Mouse (Mus musculus) heart, embryonic 14.5 days (tissue): ENCODE data around the gene Gm8693. TPM values are rescaled to one million over a fixed set of nuclear protein-coding genes. Genes with fewer than 3 reads are reported as not detected.
"Not testable (repeated sequence)": the region's sequence is repeated elsewhere in the genome, so short reads cannot be mapped to it uniquely, and the experiment has no call there.

Experiments
- ATAC-seq: fragments of 200-750 bp; cut with Nextera tagmentation; 2 replicates; pipeline ENCODE4 v1.8.0; 2017; ENCODE audit warnings: low read depth, moderate TSS enrichment; ENCODE audit not compliant: insufficient number of reproducible peaks, insufficient read depth, low FRiP score
- H3K27ac ChIP-seq, 2 experiments: fragments of 200-500 bp in 1 of 2; fragments of 300-500 bp in 1 of 2; sonication (generic) in 1 of 2; replicated peaks in 1 of 2; 2 replicates each; pipeline ENCODE4 v1.5.1; 2012 to 2014; ENCODE audit warnings: low read depth in 2 of 2, low read length in 2 of 2, control low read depth in 1 of 2, mild to moderate bottlenecking in 1 of 2, mixed read lengths in 1 of 2; ENCODE audit not compliant: control insufficient read depth in 1 of 2, insufficient read depth in 1 of 2
- H3K27me3 ChIP-seq: fragments of 300-500 bp; sonication (generic); 2 replicates; pipeline ENCODE4 v1.6.1; 2014; ENCODE audit warnings: mild to moderate bottlenecking, low read length, control low read depth; ENCODE audit not compliant: control insufficient read depth, insufficient read depth
- H3K36me3 ChIP-seq: fragments of 300-500 bp; sonication (generic); 2 replicates; pipeline ENCODE4 v1.6.1; 2014; ENCODE audit warnings: mild to moderate bottlenecking, control low read depth, low read length, mixed read lengths; ENCODE audit not compliant: control insufficient read depth, insufficient read depth
- H3K4me1 ChIP-seq, 2 experiments: fragments of 200-500 bp in 1 of 2; fragments of 300-500 bp in 1 of 2; sonication (generic) in 1 of 2; 2 replicates each; pipeline ENCODE4 v1.6.1; 2012 to 2014; ENCODE audit warnings: low read length in 2 of 2, control low read depth in 1 of 2, mixed read lengths in 1 of 2; ENCODE audit not compliant: control insufficient read depth in 2 of 2, insufficient read depth in 2 of 2
- H3K4me2 ChIP-seq: fragments of 300-500 bp; sonication (generic); 2 replicates; pipeline ENCODE4 v1.6.1; 2014; ENCODE audit warnings: mild to moderate bottlenecking, low read length
- H3K4me3 ChIP-seq, 2 experiments: fragments of 200-500 bp in 1 of 2; fragments of 300-500 bp in 1 of 2; sonication (generic) in 1 of 2; 2 replicates each; pipeline ENCODE4 v1.5.1; 2012 to 2014; ENCODE audit warnings: low read length in 2 of 2, mild to moderate bottlenecking in 2 of 2, control low read depth in 1 of 2, low read depth in 1 of 2, moderate library complexity in 1 of 2; ENCODE audit not compliant: control insufficient read depth in 1 of 2, insufficient read depth in 1 of 2
- H3K9ac ChIP-seq: fragments of 300-500 bp; sonication (generic); 2 replicates; pipeline ENCODE4 v1.6.1; 2014; ENCODE audit warnings: mild to moderate bottlenecking, low read length
- H3K9me3 ChIP-seq: fragments of 300-500 bp; sonication (generic); 2 replicates; pipeline ENCODE4 v1.6.1; 2016; ENCODE audit warnings: low read length, control low read depth; ENCODE audit not compliant: control insufficient read depth
- WGBS: fragments of 180-500 bp; shearing (Covaris S2); extraction: QIAGEN DNeasy Blood & Tissue Kit; methylation state at CpG from one replicate; pipeline ENCODE4 v1.1.7; 2014; 5-methylcytosine and 5-hydroxymethylcytosine counted together
- polyA plus RNA-seq: library from polyadenylated mRNA; unstranded; fragments of >200 nt; fragmentation: Nextera tagmentation; extraction: Ambion mirVana; gene quantifications from 2 replicates; pipeline ENCODE4 v1.2.1, GENCODE M21; 2014

The Gm8693 gene
- not detected in 2 replicates for polyA plus RNA-seq

DNA sequence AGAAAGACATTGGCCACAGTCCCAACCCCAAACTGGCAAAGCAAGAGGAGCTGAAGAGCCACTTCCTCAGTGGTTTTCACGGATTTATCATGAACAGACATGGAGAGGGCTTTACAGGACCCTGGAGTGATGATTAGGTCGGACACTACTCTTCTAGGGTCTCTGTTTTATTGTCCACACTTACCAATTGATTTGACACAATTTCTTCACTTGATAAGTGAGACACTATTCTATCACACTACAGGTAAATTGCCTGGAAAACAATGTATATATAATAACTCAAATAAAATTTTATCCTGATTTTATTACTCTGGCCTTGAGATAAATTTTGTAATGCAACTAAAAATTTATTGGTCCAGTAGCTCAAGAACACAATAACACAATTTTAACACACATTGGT is at the start of gene Gm8693:
Gene Gm8693, minus strand, starts transcription at position 101 of the 400 bp plus-strand sequence.
- not testable (repeated sequence) for H3K27ac ChIP-seq, H3K9ac ChIP-seq, ATAC-seq, H3K4me1 ChIP-seq, H3K4me3 ChIP-seq, H3K36me3 ChIP-seq, H3K9me3 ChIP-seq, H3K27me3 ChIP-seq, H3K4me2 ChIP-seq
- no CpG with 5 or more reads among the region's 2 CpGs for WGBS

DNA sequence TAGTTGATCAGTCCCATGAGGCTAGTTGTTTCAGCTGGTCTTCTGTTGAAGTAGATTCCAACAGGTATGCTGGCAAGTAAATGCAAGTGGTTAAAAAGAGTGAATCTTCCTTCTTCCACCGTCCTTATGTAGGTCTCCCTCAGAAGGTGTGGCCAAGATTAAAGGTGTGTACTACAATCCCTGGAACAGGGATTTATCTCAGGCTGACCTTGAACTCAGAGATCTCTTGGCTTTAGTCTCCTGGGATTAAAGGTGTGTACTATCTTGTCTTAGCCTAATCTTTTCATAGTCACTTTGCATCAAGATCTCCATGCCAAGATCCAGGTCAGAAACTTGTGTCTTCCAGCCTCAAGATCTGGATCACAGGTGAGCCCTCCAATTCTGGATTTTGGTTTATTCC is 27.5 kb upstream of the Gm8693 start, which contains the start of gene Gm4567:
Gene Gm4567, minus strand, starts transcription at position 101 of the 400 bp plus-strand sequence.
- not testable (repeated sequence) for H3K27me3 ChIP-seq, H3K4me3 ChIP-seq, H3K36me3 ChIP-seq, ATAC-seq, H3K27ac ChIP-seq, H3K4me2 ChIP-seq, H3K9me3 ChIP-seq, H3K9ac ChIP-seq, H3K4me1 ChIP-seq
- WGBS, result no CpG with 5 or more reads among the region's 1 CpGs

DNA sequence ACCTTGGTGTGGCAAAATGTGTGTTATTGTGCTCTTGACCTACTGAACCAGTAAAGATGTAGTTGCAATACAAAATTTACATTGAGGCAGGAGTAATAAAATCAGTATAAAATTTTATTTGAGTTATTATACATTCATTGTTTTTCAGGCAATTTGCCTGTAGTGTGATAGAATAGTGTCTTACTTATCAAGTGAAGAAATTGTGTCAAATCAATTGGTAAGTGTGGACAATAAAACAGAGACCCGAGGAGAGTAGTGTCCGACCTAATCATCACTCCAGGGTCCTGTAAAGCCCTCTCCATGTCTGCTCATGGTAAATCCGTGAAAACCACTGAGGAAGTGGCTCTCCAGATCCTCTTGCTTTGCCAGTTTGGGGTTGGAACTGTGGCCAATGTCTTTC is 34.4 kb downstream of the Gm8693 start, which contains the start of gene Vmn1r155:
Gene Vmn1r155, plus strand, starts transcription at position 301 of the 400 bp plus-strand sequence.
- not testable (repeated sequence) for H3K4me2 ChIP-seq, H3K4me1 ChIP-seq, H3K9me3 ChIP-seq, H3K9ac ChIP-seq, H3K27ac ChIP-seq, ATAC-seq, H3K4me3 ChIP-seq, H3K27me3 ChIP-seq, H3K36me3 ChIP-seq
- no CpG with 5 or more reads among the region's 3 CpGs for WGBS

Other genes with a start within 250 kb of the Gm8693 start
- gene Gm10665, start 228.2 kb downstream of the Gm8693 start, polyA plus RNA-seq, result not detected in 2 replicates
- not detected in 2 replicates for gene Vmn1r151, start 192.6 kb downstream of the Gm8693 start, polyA plus RNA-seq
- not detected in 2 replicates for gene Vmn1r152, start 169.3 kb downstream of the Gm8693 start, polyA plus RNA-seq
- not detected in 2 replicates for gene Gm8677, start 157.4 kb downstream of the Gm8693 start, polyA plus RNA-seq
- gene Gm4201, start 127.0 kb downstream of the Gm8693 start, polyA plus RNA-seq, result not detected in 2 replicates
- not detected in 2 replicates for gene Gm4565, start 104.2 kb downstream of the Gm8693 start, polyA plus RNA-seq
- not detected in 2 replicates for gene Vmn1r155, start 34.3 kb downstream of the Gm8693 start, polyA plus RNA-seq
- not detected in 2 replicates for gene Gm4567, start 27.4 kb upstream of the Gm8693 start, polyA plus RNA-seq
- gene Vmn1r157, start 69.4 kb upstream of the Gm8693 start, polyA plus RNA-seq, result not detected in 2 replicates
- not detected in 2 replicates for gene Vmn1r158, start 98.5 kb upstream of the Gm8693 start, polyA plus RNA-seq
- gene Vmn1r159, start 151.3 kb upstream of the Gm8693 start, polyA plus RNA-seq, result not detected in 2 replicates
- gene Vmn1r160, start 178.9 kb upstream of the Gm8693 start, polyA plus RNA-seq, result not detected in 2 replicates